Mouse (Mus musculus) spleen, adult 2 months (tissue): ENCODE measurements around the gene Limch1.

ENCODE experiments used
- CTCF ChIP-seq: fragments of 200-500 bp; IDR thresholded peaks from 2 replicates; pipeline ENCODE4 v1.5.1; 2011; ENCODE audit warnings: mild to moderate bottlenecking, inconsistent platforms; ENCODE audit not compliant: insufficient read depth, insufficient read length, insufficient replicate concordance; ENCODE audit errors: extremely low read depth
- POLR2A ChIP-seq: fragments of 200-500 bp; IDR thresholded peaks from 2 replicates; pipeline ENCODE4 v1.6.1; 2011; ENCODE audit warnings: low read depth, low read length, inconsistent platforms

GRCm38 (mm10) chr5:66789041-66789440 is 43.4 kb downstream of the Limch1 start:
- TF ChIP-seq POLR2A = no peak
- no peak for TF ChIP-seq CTCF
